Mouse (Mus musculus) intestine, postnatal 0 days (tissue): ENCODE data around the gene Rftn1. TPM values are rescaled to one million over a fixed set of nuclear protein-coding genes. Genes with fewer than 3 reads are reported as not detected.

ENCODE experiments used
- ATAC-seq: fragments of 200-750 bp; cut with Nextera tagmentation; 2 replicates; pipeline ENCODE4 v1.8.0; 2017; ENCODE audit warnings: mild to moderate bottlenecking, moderate TSS enrichment, moderate library complexity
- H3K27ac ChIP-seq: fragments of 300-500 bp; sonication (generic); 2 replicates; pipeline ENCODE4 v1.5.1; 2014; ENCODE audit warnings: mild to moderate bottlenecking, low read depth, low read length, moderate library complexity
- H3K27me3 ChIP-seq: fragments of 300-500 bp; sonication (generic); replicated peaks from 2 replicates; pipeline ENCODE4 v1.6.1; 2014; ENCODE audit warnings: low read length, mixed read lengths; ENCODE audit not compliant: control insufficient read depth, insufficient read depth
- H3K36me3 ChIP-seq: fragments of 300-500 bp; sonication (generic); 2 replicates; pipeline ENCODE4 v1.6.1; 2014; ENCODE audit warnings: mild to moderate bottlenecking, moderate library complexity; ENCODE audit not compliant: control insufficient read depth, insufficient read depth
- H3K4me1 ChIP-seq: fragments of 300-500 bp; sonication (generic); replicated peaks from 2 replicates; pipeline ENCODE4 v1.6.1; 2014; ENCODE audit warnings: antibody characterized with exemption, low read length, mixed read lengths; ENCODE audit not compliant: control insufficient read depth, insufficient read depth
- H3K4me2 ChIP-seq: fragments of 300-500 bp; sonication (generic); replicated peaks from 2 replicates; pipeline ENCODE4 v1.6.1; 2014; ENCODE audit warnings: low read depth, mild to moderate bottlenecking, moderate library complexity
- H3K4me3 ChIP-seq: fragments of 300-500 bp; sonication (generic); 2 replicates; pipeline ENCODE4 v1.5.1; 2014; ENCODE audit warnings: low read depth, low read length
- H3K9ac ChIP-seq: fragments of 300-500 bp; sonication (generic); 2 replicates; pipeline ENCODE4 v1.6.1; 2014; ENCODE audit warnings: mild to moderate bottlenecking, low read depth, low read length
- H3K9me3 ChIP-seq: fragments of 300-500 bp; sonication (generic); 2 replicates; pipeline ENCODE4 v1.6.1; 2016; ENCODE audit warnings: mixed run types; ENCODE audit not compliant: control insufficient read depth
- CTCF ChIP-seq: sonication (generic); IDR thresholded peaks from 2 replicates; pipeline ENCODE4 v1.5.1; 2016; ENCODE audit warnings: low read depth, mild to moderate bottlenecking, control low read depth, antibody characterized with exemption, moderate library complexity
- WGBS: fragments of 180-500 bp; shearing (Covaris S2); extraction: QIAGEN DNeasy Blood & Tissue Kit; methylation state at CpG from one replicate; pipeline ENCODE4 v1.1.7; 2014; 5-methylcytosine and 5-hydroxymethylcytosine counted together
- polyA plus RNA-seq: library from polyadenylated mRNA; unstranded; fragments of >200 nt; fragmentation: Nextera tagmentation; extraction: Ambion mirVana; gene quantifications from 2 replicates; pipeline ENCODE4 v1.2.1, GENCODE M21; 2015

The Rftn1 gene
- polyA plus RNA-seq, 1 experiment from 2014 or later = 7.1 TPM

- no peaks in the 10 kb centered on the region for H3K4me1 ChIP-seq
- WGBS = 67% methylated on average over 16 of the region's 16 CpGs
- ATAC-seq = no peak
- no peak overlapping the region for H3K9ac ChIP-seq
- H3K27me3 ChIP-seq = no peaks in the 10 kb centered on the region
- H3K36me3 ChIP-seq = no peaks in the 10 kb centered on the region
- no peak for TF ChIP-seq CTCF
- no peak overlapping the region for H3K4me2 ChIP-seq
- H3K27ac ChIP-seq = no peak overlapping the region
- no peaks in the 10 kb centered on the region for H3K9me3 ChIP-seq
- H3K4me3 ChIP-seq = no peak overlapping the region
Observed at GRCm38 (mm10) chr17:50150416-50151207, 39.9 kb downstream of the Rftn1 start.

GRCm38 (mm10) chr17:50149690-50150210 is 40.7 kb downstream of the Rftn1 start:
- no peak for ATAC-seq
- no peak overlapping the region for H3K4me2 ChIP-seq
- no peak overlapping the region for H3K27ac ChIP-seq
- 74% methylated on average over 14 of the region's 14 CpGs for WGBS
- no peaks in the 10 kb centered on the region for H3K4me1 ChIP-seq
- H3K27me3 ChIP-seq = no peaks in the 10 kb centered on the region
- no peak overlapping the region for H3K4me3 ChIP-seq
- no peaks in the 10 kb centered on the region for H3K9me3 ChIP-seq
- H3K36me3 ChIP-seq = no peaks in the 10 kb centered on the region
- H3K9ac ChIP-seq = no peak overlapping the region
- no peak for TF ChIP-seq CTCF

GRCm38 (mm10) chr17:50147831-50148587 is 42.5 kb downstream of the Rftn1 start:
- ATAC-seq = no peak

GRCm38 (mm10) chr17:50143354-50143753 is 47.1 kb downstream of the Rftn1 start:
- Histone ChIP-seq H3K4me3 (no peak overlapping the region), H3K27me3 (no peaks in the 10 kb centered on the region), H3K4me2 (no peak overlapping the region), H3K27ac (no peak overlapping the region), H3K4me1 (no peaks in the 10 kb centered on the region), H3K36me3 (no peaks in the 10 kb centered on the region), H3K9ac (no peak overlapping the region), H3K9me3 (no peaks in the 10 kb centered on the region)
- WGBS = 83% methylated on average over 10 of the region's 10 CpGs
- ATAC-seq = no peak
- TF ChIP-seq CTCF = no peak

More at GRCm38 (mm10) chr17:50147831-50148587, 42.5 kb downstream of the Rftn1 start:
- Histone ChIP-seq H3K4me2 (no peak overlapping the region), H3K27me3 (no peaks in the 10 kb centered on the region), H3K36me3 (no peaks in the 10 kb centered on the region), H3K4me1 (no peaks in the 10 kb centered on the region), H3K9ac (no peak overlapping the region), H3K9me3 (no peaks in the 10 kb centered on the region), H3K4me3 (no peak overlapping the region), H3K27ac (no peak overlapping the region)
- no peak for TF ChIP-seq CTCF
- 93% methylated on average over 12 of the region's 12 CpGs for WGBS

GRCm38 (mm10) chr17:50142553-50142952 is 47.9 kb downstream of the Rftn1 start:
- no peak for TF ChIP-seq CTCF
- no peaks in the 10 kb centered on the region for H3K27me3 ChIP-seq
- 59% methylated on average over 8 of the region's 8 CpGs for WGBS
- H3K27ac ChIP-seq = no peak overlapping the region
- no peaks in the 10 kb centered on the region for H3K9me3 ChIP-seq
- H3K9ac ChIP-seq = no peak overlapping the region
- no peak overlapping the region for H3K4me3 ChIP-seq
- no peaks in the 10 kb centered on the region for H3K36me3 ChIP-seq
- H3K4me2 ChIP-seq = no peak overlapping the region
- H3K4me1 ChIP-seq = no peaks in the 10 kb centered on the region
- no peak for ATAC-seq

GRCm38 (mm10) chr17:50142151-50142550 is 48.3 kb downstream of the Rftn1 start:
- Histone ChIP-seq H3K36me3 (no peaks in the 10 kb centered on the region), H3K9me3 (no peaks in the 10 kb centered on the region), H3K27me3 (no peaks in the 10 kb centered on the region), H3K27ac (no peak overlapping the region), H3K9ac (no peak overlapping the region), H3K4me3 (no peak overlapping the region), H3K4me2 (no peak overlapping the region), H3K4me1 (no peaks in the 10 kb centered on the region)
- ATAC-seq = no peak
- no peak for TF ChIP-seq CTCF
- 87% methylated on average over 7 of the region's 7 CpGs for WGBS
